Mouse (Mus musculus) heart, postnatal 36 days (tissue): ENCODE data around the gene Bend4. TPM values are rescaled to one million over a fixed set of nuclear protein-coding genes. Genes with fewer than 3 reads are reported as not detected.

Experiments
- DNase-seq, 2 experiments: peaks; one replicate each; pipeline ENCODE4 v3.0.0; 2021 to 2022
- intact Hi-C: fragments of 180-260 bp; cut with DNase I; formaldehyde crosslinking; loops from one replicate; pipeline ENCODE4 v1.15.1; 2025
- total RNA-seq, 2 experiments: library from RNA; stranded (reverse); gene quantifications; 2 replicates each; pipeline ENCODE4 v1.2.3; 2021

Bend4 gene
- total RNA-seq: 1 to 10 TPM; 1.6 to 3.3 TPM

DNA sequence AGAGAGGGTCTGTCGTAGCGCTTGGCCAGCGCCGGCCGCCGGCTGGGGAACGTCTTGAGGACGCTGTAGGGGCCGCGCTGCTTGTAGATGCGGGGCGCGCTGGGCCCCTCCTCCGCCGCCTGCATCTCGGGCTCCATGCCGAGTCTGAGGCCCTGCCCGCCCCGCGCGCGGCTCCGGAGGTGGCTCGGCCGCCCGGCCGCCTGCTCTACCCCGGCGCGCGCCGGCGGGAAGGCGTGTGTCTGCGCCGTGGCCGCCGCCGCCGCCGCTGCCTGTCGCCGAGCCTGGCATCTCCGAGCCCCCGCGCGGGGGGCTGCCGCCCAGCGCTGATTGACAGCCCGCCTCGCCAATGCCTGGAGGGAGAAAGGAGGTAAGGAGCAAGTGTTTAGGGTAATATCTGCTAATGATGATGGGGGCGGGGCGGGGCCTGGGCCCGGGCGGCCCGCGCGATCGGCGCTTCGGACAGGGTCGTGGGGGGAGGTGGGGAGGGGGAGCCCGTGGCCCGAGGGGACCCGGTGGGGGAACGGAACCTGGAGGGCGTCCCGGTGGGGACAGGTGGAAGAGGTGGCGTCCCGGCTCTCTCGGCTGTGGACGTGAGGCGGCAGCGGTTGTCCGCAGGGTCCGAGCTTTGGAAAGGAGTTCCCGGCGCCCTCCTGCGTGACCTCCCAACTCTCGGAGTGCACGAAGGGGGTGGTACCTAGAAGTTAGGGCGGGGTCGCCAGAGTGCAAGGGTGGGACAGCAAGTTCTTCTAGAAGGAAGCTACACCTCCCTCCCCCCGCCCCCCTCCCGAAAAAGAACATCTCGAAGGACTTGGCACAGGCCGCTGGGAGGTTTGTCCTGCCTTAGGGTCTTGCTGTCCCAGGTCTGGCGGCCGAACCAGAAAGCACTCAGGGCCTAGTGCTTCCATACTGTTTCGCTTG lies at the start of gene Bend4:
Gene Bend4 (minus strand): TSS at position 868 of the 918 bp plus-strand sequence.
- DNase-seq: peak; percentile 67 to 70
- intact Hi-C loops: no loop called here

DNA sequence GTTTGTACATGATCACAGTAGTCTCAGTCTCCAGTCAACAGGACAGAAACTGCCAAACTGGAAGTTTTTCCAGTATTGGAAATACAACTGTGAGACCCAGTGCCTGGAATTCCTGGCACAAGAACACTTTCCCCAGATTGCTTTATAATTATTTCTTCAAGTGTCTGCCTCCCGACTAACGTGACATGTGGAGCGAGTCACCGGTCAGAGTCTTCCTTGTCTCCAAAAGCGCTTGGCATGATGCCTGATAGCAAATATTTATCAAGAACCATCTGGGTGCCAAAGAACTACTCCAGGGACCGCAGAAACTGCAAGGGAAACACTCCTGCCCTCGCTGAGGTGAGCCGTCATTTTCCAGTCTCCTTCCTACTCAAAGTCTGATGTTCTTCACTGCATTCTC lies 45.6 kb upstream of the Bend4 start:
- no peak for DNase-seq
- intact Hi-C loops: no loop called here

DNA sequence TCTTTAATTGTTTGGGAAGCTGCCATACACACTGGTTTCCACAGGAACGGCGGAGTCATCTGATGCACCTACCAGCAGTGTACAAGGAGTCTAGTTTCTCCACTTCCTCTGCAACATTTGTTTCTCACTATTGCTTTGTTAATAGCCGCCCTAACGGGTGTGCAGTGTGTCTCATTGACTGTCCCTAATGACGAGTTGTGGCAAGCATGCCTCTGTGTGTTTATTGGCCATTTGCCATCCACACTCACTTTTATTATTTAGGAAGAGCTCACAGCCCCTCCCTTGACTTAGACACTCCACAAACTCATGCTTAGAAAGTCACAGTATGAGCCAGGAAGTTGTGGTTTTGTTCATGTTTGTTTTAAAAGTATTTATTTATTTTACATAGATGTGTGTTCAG lies 45.0 kb upstream of the Bend4 start:
- intact Hi-C loops: no loop called here

DNA sequence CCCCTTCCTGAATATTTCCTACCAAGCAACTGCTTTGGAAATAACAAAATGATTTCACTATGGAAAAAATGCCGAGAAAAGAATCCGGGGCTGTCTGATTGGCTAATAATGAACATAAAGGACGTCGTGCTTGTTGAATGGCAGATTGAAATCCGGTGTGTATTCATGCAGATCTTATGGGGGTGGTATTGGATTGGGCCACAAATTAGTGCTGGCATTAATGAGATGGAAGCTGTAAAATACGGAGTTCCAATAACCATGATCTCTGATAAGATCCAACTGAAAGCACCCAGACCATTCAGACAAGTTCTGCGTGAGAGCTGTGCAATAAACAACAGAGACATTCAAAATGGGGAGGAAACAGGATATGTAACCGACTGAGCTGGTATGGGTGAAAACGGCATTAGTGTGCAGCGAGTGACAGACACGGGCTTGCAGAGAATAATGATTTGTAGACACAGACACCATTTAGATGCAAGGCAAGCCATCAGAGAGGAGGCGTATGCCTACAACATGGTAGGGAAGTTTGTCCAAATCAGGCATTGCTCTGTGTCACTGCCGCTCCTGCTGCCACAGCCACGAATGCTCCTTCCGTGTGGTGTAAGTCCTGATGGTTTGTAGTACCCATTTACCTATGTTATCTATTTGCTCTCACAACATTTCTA lies 38.9 kb upstream of the Bend4 start:
- intact Hi-C loops: no loop called here
- no peak for DNase-seq

More for the DNA sequence above, 45.0 kb upstream of the Bend4 start:
- DNase-seq: no peak

DNA sequence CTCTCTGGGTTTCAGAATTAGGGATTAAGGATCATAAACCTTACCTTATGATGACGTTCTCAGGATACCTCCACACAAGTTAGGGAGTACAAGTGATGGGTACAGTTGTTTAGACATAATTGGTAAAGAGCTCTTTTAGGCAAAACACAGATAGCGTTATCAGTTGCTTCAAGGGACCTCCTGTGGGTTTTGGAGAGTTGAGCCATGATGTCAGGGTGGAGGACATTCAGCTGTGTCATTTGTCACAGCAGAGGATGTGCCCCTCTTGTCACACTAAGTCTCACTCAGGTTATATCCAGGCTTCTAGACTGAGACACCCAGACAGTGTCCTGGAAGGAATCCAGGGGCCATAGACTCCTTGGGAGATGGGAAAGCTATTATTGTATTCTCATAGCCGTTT lies 36.8 kb upstream of the Bend4 start:
- intact Hi-C loops: no loop called here
- no peak for DNase-seq

DNA sequence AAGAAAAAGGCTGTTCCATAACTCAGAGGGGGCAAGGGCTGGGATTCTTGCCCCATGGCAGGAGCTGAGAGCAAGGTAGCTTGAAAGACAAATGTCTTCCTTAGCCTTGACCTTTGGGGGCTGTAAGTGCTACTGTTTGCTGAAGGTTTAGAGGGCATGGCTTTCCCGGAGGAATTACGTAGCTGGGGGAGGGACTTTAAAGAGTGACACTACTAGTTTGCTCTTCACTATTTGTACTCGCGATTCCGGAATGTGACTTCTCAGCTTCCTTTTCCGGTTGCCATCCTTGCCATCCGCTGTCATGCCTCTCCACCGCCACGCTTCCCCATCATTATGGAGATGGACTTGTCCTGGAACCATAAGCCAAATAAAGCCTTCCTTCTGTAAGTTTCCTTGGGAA lies 35.5 kb upstream of the Bend4 start:
- DNase-seq: no peak
- intact Hi-C loops: no loop called here

DNA sequence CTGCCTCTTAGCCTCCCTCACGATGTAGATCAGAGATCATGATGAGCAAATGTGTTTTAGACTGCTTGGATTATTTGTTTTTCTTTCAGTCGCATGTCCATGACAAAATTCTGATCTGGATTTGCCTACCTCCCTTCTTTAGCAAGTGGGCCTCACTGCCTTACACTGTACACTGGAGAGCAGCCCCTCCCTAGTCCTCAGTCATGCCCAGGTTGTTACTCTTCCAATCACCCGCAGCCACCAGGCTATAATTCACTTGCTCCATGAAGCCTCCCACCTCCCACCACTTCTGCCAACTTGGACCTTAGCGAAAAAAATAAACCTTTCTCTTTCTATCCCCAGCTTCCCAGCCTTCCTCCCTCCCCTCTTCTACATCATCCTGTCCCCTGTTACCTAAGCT lies 34.2 kb upstream of the Bend4 start:
- intact Hi-C loops: no loop called here
- no peak for DNase-seq

DNA sequence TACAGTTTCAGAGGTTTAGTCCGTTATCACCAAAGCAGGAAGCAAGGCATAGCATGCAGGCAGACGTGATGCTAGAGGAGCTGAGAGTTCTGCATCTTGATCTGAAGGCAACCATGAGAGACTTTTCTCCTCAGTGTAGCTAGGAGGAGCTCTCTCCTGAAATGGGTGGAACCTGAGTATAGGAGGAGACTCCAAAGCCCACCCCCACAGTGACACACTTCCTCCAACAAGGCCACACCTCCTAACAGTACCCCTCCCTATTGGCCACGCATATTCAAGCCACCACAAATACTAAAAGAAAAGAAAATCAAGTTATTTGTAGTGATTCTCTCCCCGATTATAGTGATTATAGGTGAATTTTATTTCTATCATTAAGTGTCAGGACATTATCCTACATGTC lies 28.7 kb upstream of the Bend4 start:
- DNase-seq: no peak
- intact Hi-C loops: no loop called here

DNA sequence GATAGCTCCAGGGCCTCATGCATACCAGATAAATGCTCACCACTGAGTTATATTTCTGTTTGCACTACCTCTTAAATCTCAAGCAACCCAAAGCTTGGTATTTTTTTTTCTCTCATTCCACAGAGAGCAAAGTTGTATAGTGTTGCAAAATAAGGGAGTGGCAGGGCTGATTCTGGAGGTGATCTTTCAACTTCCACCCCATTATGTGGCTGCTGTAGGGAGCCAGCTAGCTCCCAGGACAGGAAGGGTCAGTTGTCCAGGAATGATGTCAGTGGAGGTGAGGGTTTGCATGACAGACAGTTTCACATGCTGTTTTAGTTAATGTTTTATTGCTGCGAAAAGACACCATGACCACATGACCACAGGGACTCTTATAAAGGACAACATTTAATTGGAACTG lies 26.2 kb upstream of the Bend4 start:
- DNase-seq: no peak
- intact Hi-C loops: no loop called here

DNA sequence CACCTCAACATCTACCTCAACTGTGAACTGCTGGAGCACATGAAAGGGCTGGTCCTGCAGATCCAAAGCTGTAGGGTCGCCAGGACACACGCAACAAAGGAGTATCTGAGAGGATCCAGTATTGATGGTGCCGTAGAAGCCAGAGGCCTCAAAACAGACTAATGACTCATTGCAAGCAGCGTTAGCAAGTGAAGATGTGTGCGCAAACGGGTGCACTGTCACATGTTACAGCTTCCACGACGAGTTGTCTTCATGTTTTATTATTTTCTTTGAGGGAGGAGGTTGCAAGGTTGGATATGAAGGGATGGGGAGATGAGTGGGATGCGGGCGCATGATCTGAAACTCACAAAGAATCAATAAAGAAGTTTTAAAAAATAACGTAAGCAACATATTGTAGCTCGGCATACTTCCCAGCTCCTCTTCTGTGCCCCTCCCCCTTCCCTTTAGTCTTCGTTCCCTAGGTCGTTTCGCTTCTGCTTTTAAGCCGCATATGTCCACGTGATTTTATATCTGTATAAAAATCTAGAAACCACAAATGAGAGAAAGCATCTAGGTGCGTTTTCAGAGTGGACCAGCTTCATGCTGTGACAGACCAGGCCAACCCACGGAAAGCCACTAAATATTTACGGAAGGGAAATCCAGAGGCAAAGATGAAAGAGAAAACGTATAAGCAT lies 22.0 kb upstream of the Bend4 start:
- intact Hi-C loops: no loop called here
- no peak for DNase-seq

DNA sequence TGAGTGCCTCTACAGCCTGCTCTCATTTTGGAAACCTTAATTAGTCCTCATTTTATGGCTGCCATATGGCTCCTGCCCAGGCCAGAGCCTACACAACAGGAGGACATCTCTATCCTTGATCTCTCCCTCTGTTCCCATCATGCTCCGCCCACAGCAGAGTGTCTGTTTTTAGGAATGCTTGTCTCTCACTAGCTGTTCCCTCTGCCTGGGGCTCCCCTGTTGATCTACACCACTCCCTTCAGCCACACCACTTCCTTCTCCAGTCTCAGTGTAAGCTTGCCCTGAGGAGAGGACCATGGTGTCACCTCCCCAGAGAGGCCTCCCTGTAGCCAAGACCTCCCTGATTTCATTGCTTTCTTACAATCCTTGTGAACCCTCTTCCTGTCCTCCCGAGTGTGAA lies 18.4 kb upstream of the Bend4 start:
- intact Hi-C loops: no loop called here
- no peak for DNase-seq

DNA sequence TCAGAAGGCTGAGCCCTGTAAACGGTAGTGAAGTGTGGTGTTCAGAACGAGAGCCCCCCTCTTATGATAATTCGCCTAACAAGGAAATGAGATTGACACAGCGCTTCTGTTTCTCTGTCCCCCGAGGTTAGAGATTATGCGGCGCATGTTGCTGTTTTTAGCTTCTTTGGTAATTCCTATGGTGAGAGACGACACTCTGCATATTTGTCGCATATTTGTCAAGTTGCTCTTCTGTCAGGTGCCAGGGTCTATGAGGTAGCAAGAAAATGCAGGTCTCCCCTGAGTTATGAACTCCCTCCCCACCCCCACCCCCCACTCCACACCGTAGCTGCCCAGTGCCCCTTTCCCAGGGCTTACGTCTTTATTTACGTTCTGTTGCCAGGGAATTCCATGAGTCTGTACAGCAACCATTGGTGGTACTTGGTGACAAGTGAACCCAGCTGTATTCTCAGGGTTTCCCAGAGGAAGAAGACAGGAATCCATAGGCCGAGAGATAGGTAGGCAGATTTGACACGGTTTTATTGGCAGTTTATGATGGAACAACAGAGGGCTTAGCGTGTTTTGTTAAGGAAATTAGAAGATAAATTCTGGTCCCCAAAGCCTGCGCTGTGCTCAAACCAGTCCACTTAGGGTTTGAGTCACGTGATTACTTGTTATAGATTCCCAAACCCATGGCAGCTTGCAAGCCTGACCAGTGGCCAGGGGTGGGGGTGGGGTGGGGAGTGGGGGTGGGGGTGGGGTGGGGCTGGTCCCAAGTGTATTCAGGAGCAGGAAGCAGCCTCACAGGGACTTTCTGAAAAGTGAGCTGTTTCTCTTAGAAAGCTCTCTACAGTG lies 16.3 kb upstream of the Bend4 start:
- intact Hi-C loops: no loop called here

DNA sequence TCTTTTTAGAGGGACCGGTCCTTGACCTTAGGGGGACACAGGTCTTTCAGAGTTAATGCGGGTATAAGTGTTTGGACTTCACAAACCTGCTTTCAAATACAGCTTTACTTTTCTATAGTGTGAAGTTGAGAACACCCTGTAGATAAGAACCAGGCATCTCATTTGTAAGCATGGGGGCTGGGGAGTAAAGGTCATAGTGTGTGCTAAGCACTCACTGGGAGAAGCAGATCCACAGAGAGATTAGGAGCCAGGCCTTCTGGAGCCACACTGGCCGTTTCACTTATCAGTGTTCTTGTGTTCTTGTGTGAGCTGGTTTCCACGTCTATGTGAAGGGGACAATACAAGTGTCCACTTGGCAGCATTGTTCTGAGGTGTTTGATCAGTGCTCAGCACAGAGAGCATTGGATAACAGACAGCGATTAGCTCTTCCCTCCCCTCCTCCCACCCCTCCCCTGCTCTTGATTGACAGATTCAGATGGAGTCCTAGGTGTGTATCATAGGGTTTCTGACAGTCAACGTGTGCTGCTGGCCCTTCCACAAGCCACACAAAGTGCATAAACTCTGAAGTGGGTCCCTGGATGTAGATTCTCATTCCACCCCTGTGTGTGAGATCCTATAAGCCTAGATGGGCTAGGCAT lies 14.8 kb upstream of the Bend4 start:
- no peak for DNase-seq
- intact Hi-C loops: no loop called here

More for the DNA sequence above, 16.3 kb upstream of the Bend4 start:
- no peak for DNase-seq

DNA sequence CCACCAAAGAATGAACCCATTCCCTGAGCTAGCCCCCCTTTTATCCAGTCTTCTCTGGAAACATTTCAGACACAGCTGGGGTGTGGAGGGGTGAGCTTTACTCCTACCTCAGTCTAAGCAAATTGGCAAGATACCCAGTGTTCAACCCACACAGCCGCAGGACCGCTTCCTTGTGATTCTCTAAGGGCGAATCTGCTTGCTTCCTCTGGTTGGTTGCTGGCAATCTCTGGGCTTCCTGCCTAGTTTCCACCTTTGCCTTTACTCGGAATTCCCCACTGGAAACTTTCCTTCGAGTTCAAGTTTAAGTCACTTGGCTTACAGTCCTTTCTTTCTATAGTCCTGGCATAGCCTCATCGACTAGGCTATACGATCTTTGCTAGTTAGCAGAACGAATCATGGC lies 12.5 kb upstream of the Bend4 start:
- no peak for DNase-seq
- intact Hi-C loops: no loop called here

DNA sequence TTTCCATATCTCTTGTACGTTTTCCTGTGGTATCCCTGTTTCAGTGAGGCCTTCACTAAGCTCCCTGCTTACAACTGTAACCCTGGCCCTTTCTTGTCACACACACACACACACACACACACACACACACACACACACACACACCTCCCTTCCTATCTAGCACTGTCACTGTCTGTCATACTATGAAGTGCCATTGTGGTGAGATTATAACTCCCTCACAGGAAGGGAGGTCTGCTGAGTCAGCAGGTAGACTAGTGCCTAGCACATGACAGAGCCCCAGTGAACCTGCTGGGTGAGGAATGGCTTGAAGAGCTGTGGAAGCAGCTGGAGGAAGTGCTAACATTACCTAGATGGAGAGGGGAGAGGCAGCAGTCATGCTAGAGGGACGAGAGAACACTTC lies 9.3 kb upstream of the Bend4 start:
- intact Hi-C loops: no loop called here
- no peak for DNase-seq

DNA sequence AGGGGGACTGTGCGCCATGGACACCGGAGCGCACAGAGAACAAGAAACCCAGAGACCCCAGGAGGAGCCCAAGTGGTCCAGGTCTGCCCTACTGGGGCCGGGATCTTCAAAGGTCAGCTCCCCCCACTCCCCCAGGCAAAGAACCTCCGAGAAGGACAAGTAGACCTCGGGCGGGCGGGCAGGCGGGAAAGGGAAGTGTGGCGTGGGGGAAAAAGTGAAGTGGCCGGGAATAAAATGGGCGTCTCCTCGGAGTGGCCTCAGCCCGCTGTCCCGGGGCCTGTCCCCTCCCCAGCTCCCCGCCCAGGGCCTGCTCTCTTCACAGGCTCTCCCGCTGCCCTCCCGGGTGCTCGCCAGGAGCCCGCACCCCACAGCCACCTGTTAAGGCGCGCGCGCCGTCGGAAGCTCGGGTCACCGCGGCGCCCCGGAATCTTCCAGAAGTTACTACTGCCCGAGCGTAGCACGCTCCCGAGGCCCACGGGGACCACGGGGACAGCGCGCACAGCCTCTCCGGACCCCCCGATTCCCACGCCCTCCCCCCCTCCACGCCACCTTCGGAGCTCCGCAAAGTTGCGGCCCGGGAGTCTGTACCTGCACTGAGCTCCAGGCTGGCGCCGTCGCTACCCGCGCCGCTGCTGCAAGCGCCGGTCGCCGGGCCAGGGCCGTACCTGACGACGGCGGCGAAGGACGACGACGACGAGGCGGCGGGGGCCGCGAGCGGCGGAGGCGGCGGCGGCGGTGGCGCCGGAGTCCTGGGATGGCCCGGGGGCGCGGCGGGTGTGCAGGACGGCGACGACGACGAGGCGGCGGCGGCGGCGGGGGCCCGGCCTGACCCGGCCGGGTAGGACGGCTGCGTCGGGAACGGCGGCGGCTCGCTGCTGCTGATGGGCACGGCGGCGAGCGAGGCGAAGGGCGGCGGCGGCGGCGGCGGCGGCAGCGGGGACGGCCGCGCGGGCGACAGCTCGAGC lies 1.4 kb downstream of the Bend4 start:
- DNase-seq: peak; percentile 26 to 44
- intact Hi-C loops: no loop called here

DNA sequence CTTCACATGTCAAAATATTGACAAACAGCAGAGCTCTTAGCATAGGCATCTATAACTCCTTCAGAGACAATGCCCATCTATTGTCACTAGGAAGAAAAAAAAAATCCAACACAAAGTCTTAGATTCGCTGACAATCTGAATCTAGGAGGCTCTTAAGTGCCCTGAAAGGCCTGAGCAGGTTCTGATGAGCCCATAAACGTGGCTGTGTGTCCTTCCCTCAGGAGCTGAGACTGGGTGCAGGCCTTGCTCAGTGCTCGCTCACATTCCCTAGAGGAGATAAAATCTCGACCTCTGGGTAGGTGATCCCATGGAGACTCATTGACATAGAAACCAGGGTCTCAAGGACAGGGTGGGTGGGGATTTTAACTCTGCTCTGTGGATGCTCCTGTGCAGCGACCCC lies 2.1 kb downstream of the Bend4 start:
- no peak for DNase-seq
- intact Hi-C loops: no loop called here

DNA sequence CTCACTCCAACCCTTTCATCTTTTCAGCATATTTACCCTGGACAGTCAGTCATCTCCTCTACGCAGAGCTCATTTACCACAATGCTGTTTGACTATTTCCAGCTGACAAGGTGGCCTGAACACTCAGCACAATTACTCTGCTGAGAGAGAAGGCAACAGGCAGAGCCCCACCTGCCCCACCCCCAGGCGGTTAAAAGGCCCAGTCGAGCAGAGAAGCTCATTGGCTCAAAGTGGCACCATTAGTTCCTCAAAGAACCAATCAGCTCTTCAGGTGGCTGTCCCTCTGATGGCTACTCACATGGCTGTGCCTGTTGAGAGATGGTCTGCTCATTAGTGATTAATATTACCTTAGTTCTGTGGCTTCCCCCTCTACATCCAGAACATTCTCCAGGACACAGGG lies 3.5 kb downstream of the Bend4 start:
- no peak for DNase-seq
- intact Hi-C loops: no loop called here

DNA sequence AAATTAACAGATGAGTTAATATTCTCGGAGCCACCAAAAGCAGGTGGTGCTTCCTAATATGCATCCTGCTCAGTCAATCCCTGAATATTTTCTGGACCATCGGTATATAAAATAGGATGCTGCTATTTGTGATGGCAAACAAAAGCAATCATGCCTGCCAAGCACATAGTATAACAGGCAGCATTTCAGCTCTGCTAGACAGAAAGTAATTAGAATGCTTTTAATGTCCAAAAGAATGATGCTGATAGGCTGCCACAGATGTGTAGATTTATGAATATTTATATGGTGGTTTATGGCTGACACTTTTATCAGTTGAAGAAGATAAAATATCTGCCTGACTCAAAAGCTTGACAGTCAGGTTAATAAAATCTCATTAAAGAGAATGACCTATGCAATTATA lies 4.1 kb downstream of the Bend4 start:
- no peak for DNase-seq
- intact Hi-C loops: no loop called here
